Mouse (Mus musculus): ENCODE measurements around the gene Zdhhc14. TPM values are rescaled to one million over a fixed set of nuclear protein-coding genes. Genes with fewer than 3 reads are reported as not detected.
A peak's percentile ranks its signal among the peaks of the same experiment; 100 is the strongest.

Zdhhc14 gene
- polyA plus RNA-seq (2015; fragmentation: Nextera tagmentation; extraction: Ambion mirVana) = 1.2 and 1.3 TPM in 2 replicates

DNA sequence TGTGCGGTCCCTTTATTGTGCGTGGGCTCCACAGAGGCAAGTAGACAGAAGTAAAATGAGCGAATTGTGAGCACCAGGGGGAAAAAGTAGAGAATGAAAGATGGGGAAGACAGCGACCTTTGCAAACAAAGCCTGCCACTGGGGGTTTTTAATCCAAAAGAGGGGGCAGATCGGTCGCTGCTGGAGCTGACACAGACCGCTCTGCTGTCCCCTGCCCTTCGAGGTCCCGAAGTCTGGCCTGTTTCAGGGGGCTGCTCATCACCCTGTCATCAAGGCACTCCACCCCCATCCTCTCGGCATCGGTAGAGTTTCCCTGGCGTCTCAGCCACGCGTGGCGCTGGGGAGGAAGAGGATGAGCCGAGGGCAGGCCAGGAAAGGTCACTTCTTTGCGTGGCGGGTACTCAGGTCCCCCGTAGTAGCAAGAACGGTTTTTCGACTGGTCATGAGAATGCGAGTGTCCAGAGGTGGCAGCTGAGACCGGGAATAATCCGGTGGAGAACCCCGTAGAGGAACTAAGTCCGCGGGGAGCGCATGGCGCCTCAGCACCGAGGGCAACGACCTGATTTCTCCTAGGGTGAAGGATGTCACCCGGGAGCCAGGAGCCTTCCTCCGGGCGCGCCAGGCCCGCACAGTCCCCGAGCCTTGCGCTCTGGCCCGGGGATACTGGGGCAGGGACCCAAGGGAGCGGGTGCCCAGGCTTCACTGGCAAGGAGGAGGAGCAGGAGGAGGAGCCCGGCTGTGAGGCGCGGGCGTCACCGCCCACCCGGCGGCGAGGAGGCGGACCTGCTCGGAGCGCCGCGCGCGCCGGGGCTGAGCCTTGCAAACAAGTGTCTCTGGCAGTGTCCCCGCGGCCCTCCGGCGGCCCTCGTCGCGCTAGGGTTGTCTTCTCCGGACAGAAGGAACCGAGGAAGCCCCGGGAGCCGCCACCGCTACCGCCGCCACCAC, at the start of gene Zdhhc14:
TSS of gene Zdhhc14 (plus strand) at position 757 of the 945 bp plus-strand sequence.
- peak within 1 kb of the TSS; percentile 89 for H3K9ac ChIP-seq
- no peaks in the 10 kb centered on the region for H3K9me3 ChIP-seq
- WGBS = under 1% methylated on average over 70 of the region's 70 CpGs
- ATAC-seq (ENCODE audit: extremely low read depth, insufficient number of reproducible peaks, low FRiP score, low TSS enrichment) = peak; percentile 89
- peaks cover 43% of the 10 kb centered on the region for H3K27me3 ChIP-seq (replicated peaks)
- peaks cover 22% of the 10 kb centered on the region for H3K4me1 ChIP-seq
- H3K4me3 ChIP-seq = peak within 1 kb of the TSS; percentile 74
- H3K27ac ChIP-seq (replicated peaks) = peak within 1 kb of the TSS; percentile 90
- H3K36me3 ChIP-seq = no peaks in the 10 kb centered on the region
- peak within 1 kb of the TSS; percentile 100 for H3K4me2 ChIP-seq

DNA sequence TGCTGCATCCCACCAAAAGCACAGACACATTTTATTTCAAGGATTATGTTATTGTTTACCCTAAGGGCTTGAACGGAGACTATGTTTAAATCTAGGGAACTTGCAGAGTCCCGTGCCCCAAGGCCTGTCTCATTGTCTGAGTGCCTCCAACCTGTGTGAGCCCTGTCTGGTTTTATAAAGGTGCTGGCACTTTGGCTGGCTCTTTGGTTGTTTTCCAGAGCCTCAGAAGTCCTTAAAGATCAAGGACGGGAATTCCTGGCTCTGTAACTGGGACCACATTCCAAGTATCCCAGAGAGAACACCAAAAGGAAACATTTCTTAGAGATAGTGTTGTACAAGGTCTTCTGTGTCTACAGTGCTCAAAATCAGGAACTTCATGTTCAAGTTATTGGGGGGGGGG, 49.1 kb upstream of the Zdhhc14 start:
- Histone ChIP-seq H3K4me1 (peaks cover 20% of the 10 kb centered on the region), H3K4me3 (no peak overlapping the region), H3K9ac (no peak overlapping the region), H3K9me3 (no peaks in the 10 kb centered on the region), H3K27me3 (replicated peaks) (peaks cover 13% of the 10 kb centered on the region), H3K27ac (replicated peaks) (no peak overlapping the region), H3K36me3 (peaks cover 1% of the 10 kb centered on the region; the same call in 1 of the 2 replicates), H3K4me2 (no peak overlapping the region)
- WGBS = 58% methylated on average over 3 of the region's 3 CpGs
- no peak for ATAC-seq (ENCODE audit: extremely low read depth, insufficient number of reproducible peaks, low FRiP score, low TSS enrichment)

DNA sequence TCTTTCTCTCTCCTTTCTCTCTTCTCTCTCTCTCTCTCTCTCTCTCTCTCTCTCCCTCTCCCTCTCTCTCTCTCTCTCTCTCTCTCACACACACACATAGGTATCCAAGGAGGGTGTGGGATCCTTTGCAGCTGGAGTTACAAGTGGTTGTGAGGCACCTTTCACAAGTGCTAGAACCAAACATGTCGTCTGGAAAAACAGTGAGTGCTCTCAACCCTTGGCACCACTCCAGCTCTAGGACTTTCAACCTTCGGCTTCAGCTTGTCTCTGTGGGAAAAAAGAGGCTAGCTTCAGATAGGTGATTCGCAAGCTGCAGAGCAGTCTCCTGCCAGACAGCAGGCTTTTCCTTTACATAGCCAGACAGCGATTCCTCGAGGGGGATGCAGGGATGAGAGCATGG, 48.6 kb upstream of the Zdhhc14 start:
- Histone ChIP-seq H3K9ac (no peak overlapping the region), H3K27me3 (replicated peaks) (peaks cover 14% of the 10 kb centered on the region), H3K4me3 (no peak overlapping the region), H3K27ac (replicated peaks) (no peak overlapping the region), H3K4me1 (peaks cover 18% of the 10 kb centered on the region), H3K9me3 (no peaks in the 10 kb centered on the region), H3K4me2 (no peak overlapping the region), H3K36me3 (no peaks in the 10 kb centered on the region)
- ATAC-seq (ENCODE audit: extremely low read depth, insufficient number of reproducible peaks, low FRiP score, low TSS enrichment) = no peak
- WGBS = 26% methylated on average over 5 of the region's 5 CpGs

DNA sequence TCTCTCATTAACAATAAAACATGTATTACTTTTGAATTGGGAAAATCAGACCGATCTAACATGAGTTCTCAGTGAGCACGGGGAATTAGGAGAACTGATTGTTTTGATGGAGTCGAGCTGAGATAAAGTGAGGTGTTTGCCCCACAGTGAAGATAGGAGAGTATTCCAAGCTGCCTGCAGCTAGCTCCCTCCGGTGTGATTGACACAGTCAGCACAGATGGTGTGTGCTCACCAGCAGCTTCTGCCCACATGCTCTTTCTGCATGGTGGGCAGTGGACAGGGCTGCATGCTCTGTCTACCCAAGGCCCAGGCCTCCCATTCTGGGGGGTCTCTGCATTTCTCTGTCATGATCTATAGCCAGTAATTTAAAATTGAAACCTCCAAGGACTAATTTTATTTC, 38.7 kb upstream of the Zdhhc14 start:
- H3K4me1 ChIP-seq = peaks cover 8% of the 10 kb centered on the region; the same call in 1 of the 2 replicates
- no peak overlapping the region for H3K9ac ChIP-seq
- no peaks in the 10 kb centered on the region for H3K9me3 ChIP-seq
- no peak overlapping the region for H3K27ac ChIP-seq (replicated peaks)
- no peak overlapping the region for H3K4me3 ChIP-seq
- 59% methylated on average over 4 of the region's 4 CpGs for WGBS
- H3K4me2 ChIP-seq = no peak overlapping the region
- ATAC-seq (ENCODE audit: extremely low read depth, insufficient number of reproducible peaks, low FRiP score, low TSS enrichment) = no peak
- peaks cover 22% of the 10 kb centered on the region for H3K27me3 ChIP-seq (replicated peaks)
- no peaks in the 10 kb centered on the region for H3K36me3 ChIP-seq

DNA sequence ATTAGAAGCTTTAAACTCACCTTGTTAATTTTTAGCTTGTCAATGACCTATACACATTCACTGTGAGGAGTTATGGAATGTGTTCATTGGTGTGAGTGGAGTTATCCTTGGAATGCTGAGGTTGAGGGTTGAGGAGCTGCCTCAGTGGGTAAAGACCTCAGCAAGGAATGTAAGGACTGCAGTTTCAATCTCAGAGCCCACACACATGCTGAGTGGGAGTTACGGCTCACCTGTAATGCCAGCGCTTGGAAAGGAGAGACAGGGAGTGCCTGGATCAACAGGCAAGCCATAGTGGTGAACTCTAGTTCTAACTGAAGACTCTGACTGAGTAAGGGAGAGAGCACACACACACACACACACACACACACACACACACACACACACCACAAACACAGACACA, 28.4 kb upstream of the Zdhhc14 start:
- Histone ChIP-seq H3K9ac (no peak overlapping the region), H3K27me3 (replicated peaks) (peaks cover 4% of the 10 kb centered on the region; the same call in 1 of the 2 replicates), H3K36me3 (no peaks in the 10 kb centered on the region), H3K9me3 (no peaks in the 10 kb centered on the region), H3K4me3 (no peak overlapping the region), H3K4me1 (no peaks in the 10 kb centered on the region), H3K27ac (replicated peaks) (no peak overlapping the region), H3K4me2 (no peak overlapping the region)
- no peak for ATAC-seq (ENCODE audit: extremely low read depth, insufficient number of reproducible peaks, low FRiP score, low TSS enrichment)
- WGBS = 90% methylated on average over 2 of the region's 2 CpGs

DNA sequence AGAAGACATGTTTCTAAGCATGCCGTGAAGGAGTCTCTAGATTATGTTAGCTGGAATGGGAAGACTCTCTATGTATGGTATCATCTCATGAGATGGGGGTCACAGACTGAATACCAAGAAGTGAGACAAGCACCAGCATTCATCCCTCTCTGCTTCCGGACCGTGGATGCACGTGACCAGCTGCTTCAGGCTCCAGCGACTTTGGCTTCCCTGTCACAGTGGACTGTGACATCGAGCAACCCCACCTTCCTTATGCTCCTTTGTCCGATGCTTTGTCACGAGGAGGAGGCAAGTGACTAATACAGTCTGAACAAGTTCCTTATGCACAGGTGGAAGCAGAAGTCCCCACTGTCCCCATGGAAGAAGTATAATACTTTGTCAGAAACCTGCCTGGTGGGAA, 25.6 kb upstream of the Zdhhc14 start:
- no peak overlapping the region for H3K4me3 ChIP-seq
- 81% methylated on average over 8 of the region's 8 CpGs for WGBS
- H3K9ac ChIP-seq = no peak overlapping the region
- H3K4me2 ChIP-seq = no peak overlapping the region
- H3K27me3 ChIP-seq (replicated peaks) = 0 out of 2 replicates have a peak, but pooled peaks cover 5% of the 10 kb centered on the region
- H3K36me3 ChIP-seq = no peaks in the 10 kb centered on the region
- H3K9me3 ChIP-seq = no peaks in the 10 kb centered on the region
- H3K27ac ChIP-seq (replicated peaks) = no peak overlapping the region
- no peaks in the 10 kb centered on the region for H3K4me1 ChIP-seq
- no peak for ATAC-seq (ENCODE audit: extremely low read depth, insufficient number of reproducible peaks, low FRiP score, low TSS enrichment)

DNA sequence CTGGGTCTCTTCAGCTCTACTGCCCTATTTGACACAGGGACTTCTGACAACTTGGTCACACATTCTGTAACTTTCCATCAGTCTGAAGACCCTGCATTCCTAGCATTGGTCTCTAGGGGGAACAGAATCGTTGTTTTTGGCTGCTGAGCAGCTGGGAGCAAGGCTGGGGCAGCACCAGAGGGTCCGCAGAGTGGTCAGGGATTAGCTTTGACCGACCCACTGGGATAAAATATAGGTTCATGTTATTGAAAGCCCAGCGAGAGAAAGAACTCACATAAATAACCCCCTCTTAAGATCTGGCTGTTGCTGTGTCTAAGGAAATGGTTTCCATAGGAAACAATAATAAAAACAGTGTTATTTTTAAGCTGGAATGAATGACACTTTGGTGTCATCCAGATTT, 25.2 kb upstream of the Zdhhc14 start:
- H3K27me3 ChIP-seq (replicated peaks) = 0 out of 2 replicates have a peak, but pooled peaks cover 5% of the 10 kb centered on the region
- ATAC-seq (ENCODE audit: extremely low read depth, insufficient number of reproducible peaks, low FRiP score, low TSS enrichment) = no peak
- H3K9me3 ChIP-seq = no peaks in the 10 kb centered on the region
- H3K27ac ChIP-seq (replicated peaks) = no peak overlapping the region
- no peak overlapping the region for H3K4me2 ChIP-seq
- H3K36me3 ChIP-seq = no peaks in the 10 kb centered on the region
- H3K4me1 ChIP-seq = no peaks in the 10 kb centered on the region
- H3K4me3 ChIP-seq = no peak overlapping the region
- WGBS = 39% methylated on average over 4 of the region's 4 CpGs
- no peak overlapping the region for H3K9ac ChIP-seq

DNA sequence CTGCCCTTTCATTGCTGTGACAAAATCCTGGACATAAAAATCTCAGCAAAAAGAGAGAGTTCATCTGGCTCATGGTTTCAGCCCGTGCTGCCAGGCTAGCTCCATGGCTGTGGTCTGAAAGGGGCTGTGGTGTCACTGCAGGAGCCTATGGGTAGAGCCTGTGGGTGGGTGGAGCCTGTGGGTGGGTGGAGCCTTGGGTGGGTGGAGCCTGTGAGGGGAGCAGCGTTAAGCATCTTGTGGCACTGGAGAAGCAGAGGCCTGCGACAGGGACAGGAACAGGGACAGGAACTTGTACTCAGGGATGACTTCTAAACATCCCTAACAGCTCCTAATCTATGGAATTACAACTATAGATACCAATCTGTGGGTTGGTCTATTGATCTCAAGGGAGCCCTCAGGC, 20.1 kb upstream of the Zdhhc14 start:
- no peaks in the 10 kb centered on the region for H3K36me3 ChIP-seq
- no peak for ATAC-seq (ENCODE audit: extremely low read depth, insufficient number of reproducible peaks, low FRiP score, low TSS enrichment)
- no peak overlapping the region for H3K4me3 ChIP-seq
- H3K9me3 ChIP-seq = no peaks in the 10 kb centered on the region
- H3K4me1 ChIP-seq = no peaks in the 10 kb centered on the region
- 30% methylated on average over 3 of the region's 3 CpGs for WGBS
- no peak overlapping the region for H3K27ac ChIP-seq (replicated peaks)
- 0 out of 2 replicates have a peak, but pooled peaks cover 5% of the 10 kb centered on the region for H3K27me3 ChIP-seq (replicated peaks)
- no peak overlapping the region for H3K9ac ChIP-seq
- no peak overlapping the region for H3K4me2 ChIP-seq

GRCm38 (mm10) chr17:5475960-5476725, 16.2 kb upstream of the Zdhhc14 start:
- Histone ChIP-seq H3K4me2 (peak overlapping the region; percentile 39), H3K4me1 (no peaks in the 10 kb centered on the region), H3K36me3 (no peaks in the 10 kb centered on the region), H3K9ac (no peak overlapping the region), H3K27ac (replicated peaks) (no peak overlapping the region), H3K4me3 (no peak overlapping the region), H3K27me3 (replicated peaks) (peaks cover 6% of the 10 kb centered on the region; the same call in 1 of the 2 replicates), H3K9me3 (no peaks in the 10 kb centered on the region)
- 44% methylated on average over 14 of the region's 14 CpGs for WGBS
- no peak for ATAC-seq (ENCODE audit: extremely low read depth, insufficient number of reproducible peaks, low FRiP score, low TSS enrichment)

GRCm38 (mm10) chr17:5483456-5483855, 8.9 kb upstream of the Zdhhc14 start:
- Histone ChIP-seq H3K36me3 (no peaks in the 10 kb centered on the region), H3K4me3 (no peak overlapping the region), H3K9me3 (peaks cover 4% of the 10 kb centered on the region; the same call in 1 of the 2 replicates), H3K4me1 (no peaks in the 10 kb centered on the region), H3K27me3 (replicated peaks) (peaks cover 24% of the 10 kb centered on the region), H3K27ac (replicated peaks) (no peak overlapping the region), H3K4me2 (no peak overlapping the region), H3K9ac (no peak overlapping the region)
- 71% methylated on average over 4 of the region's 4 CpGs for WGBS
- ATAC-seq (ENCODE audit: extremely low read depth, insufficient number of reproducible peaks, low FRiP score, low TSS enrichment) = no peak

DNA sequence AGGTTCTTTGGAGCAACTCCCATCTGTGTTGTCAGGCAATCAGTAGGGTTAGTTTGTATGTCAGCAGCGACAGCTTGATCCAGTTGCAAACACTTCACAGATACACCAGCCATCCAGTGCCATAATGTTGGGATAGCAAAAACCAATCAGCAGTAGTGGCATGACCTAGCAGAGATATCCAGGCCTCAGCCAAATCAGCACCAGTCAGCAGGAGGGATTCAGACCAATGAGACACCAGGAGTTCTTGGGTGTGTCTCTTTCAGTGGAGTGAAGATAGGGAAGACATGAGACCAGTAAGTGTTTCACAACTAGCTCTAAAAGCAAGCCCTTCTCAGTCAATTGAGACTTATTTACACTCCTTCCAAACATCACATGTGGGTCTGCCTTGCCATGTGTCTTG, 7.7 kb upstream of the Zdhhc14 start:
- no peaks in the 10 kb centered on the region for H3K4me1 ChIP-seq
- WGBS = 88% methylated on average over 1 of the region's 1 CpGs
- H3K4me2 ChIP-seq = no peak overlapping the region
- H3K9me3 ChIP-seq = peaks cover 4% of the 10 kb centered on the region; the same call in 1 of the 2 replicates
- no peak overlapping the region for H3K9ac ChIP-seq
- H3K27me3 ChIP-seq (replicated peaks) = peaks cover 36% of the 10 kb centered on the region
- H3K4me3 ChIP-seq = no peak overlapping the region
- no peaks in the 10 kb centered on the region for H3K36me3 ChIP-seq
- ATAC-seq (ENCODE audit: extremely low read depth, insufficient number of reproducible peaks, low FRiP score, low TSS enrichment) = no peak
- H3K27ac ChIP-seq (replicated peaks) = no peak overlapping the region
